Mouse (Mus musculus) bone marrow, adult 2 months (tissue): Measurements from ENCODE around the gene Ankrd37. TPM values are rescaled to one million over a fixed set of nuclear protein-coding genes. Genes with fewer than 3 reads are reported as not detected.

ENCODE experiments used
- H3K27ac ChIP-seq: fragments of 200-500 bp; 2 replicates; pipeline ENCODE4 v1.5.1; 2012; ENCODE audit warnings: low read depth, mild to moderate bottlenecking, control low read depth, inconsistent platforms, low read length; ENCODE audit not compliant: control insufficient read depth, poor library complexity, insufficient read depth
- H3K4me1 ChIP-seq: fragments of 200-500 bp; 2 replicates; pipeline ENCODE4 v1.6.1; 2011; ENCODE audit warnings: low read length; ENCODE audit not compliant: control insufficient read depth, insufficient read depth
- H3K4me3 ChIP-seq: fragments of 200-500 bp; replicated peaks from 2 replicates; pipeline ENCODE3; 2011; ENCODE audit warnings: mild to moderate bottlenecking, low read depth, low read length, control low read depth; ENCODE audit not compliant: control insufficient read depth
- CTCF ChIP-seq: fragments of 200-500 bp; IDR thresholded peaks from 2 replicates; pipeline ENCODE4 v1.5.1; 2011; ENCODE audit warnings: low read length, control low read depth; ENCODE audit not compliant: control insufficient read depth, insufficient read depth
- POLR2A ChIP-seq: fragments of 200-500 bp; IDR thresholded peaks from 2 replicates; pipeline ENCODE4 v1.6.1; 2011; ENCODE audit warnings: low read depth, mild to moderate bottlenecking, control low read depth, low read length, borderline replicate concordance; ENCODE audit not compliant: control insufficient read depth
- WGBS: fragments of 180-500 bp; shearing (Covaris S2); methylation state at CpG from one replicate; pipeline ENCODE4 v1.1.7; 2018; 5-methylcytosine and 5-hydroxymethylcytosine counted together
- polyA plus RNA-seq: library from polyadenylated mRNA; stranded (reverse); fragments of >200 nt; gene quantifications from 2 replicates; pipeline ENCODE4 v1.2.4, GENCODE M21; 2011; ENCODE audit warnings: low replicate concordance; ENCODE audit not compliant: missing spikeins, insufficient read depth, insufficient read length

Ankrd37 gene
- polyA plus RNA-seq, 1 experiment, result 9.0 TPM

GRCm38 (mm10) chr8:45988189-45988588 is 17.3 kb downstream of the Ankrd37 start:
- TF ChIP-seq POLR2A (no peak), CTCF (no peak)
- 58% methylated on average over 2 of the region's 2 CpGs for WGBS
- Histone ChIP-seq H3K4me1 (no peaks in the 10 kb centered on the region), H3K27ac (no peak overlapping the region), H3K4me3 (no peak overlapping the region)

GRCm38 (mm10) chr8:45986665-45987064 is 18.8 kb downstream of the Ankrd37 start:
- TF ChIP-seq POLR2A, result no peak
- no peak for TF ChIP-seq CTCF
- Histone ChIP-seq H3K4me1 (no peaks in the 10 kb centered on the region), H3K4me3 (no peak overlapping the region), H3K27ac (no peak overlapping the region)
- 61% methylated on average over 3 of the region's 3 CpGs for WGBS

DNA sequence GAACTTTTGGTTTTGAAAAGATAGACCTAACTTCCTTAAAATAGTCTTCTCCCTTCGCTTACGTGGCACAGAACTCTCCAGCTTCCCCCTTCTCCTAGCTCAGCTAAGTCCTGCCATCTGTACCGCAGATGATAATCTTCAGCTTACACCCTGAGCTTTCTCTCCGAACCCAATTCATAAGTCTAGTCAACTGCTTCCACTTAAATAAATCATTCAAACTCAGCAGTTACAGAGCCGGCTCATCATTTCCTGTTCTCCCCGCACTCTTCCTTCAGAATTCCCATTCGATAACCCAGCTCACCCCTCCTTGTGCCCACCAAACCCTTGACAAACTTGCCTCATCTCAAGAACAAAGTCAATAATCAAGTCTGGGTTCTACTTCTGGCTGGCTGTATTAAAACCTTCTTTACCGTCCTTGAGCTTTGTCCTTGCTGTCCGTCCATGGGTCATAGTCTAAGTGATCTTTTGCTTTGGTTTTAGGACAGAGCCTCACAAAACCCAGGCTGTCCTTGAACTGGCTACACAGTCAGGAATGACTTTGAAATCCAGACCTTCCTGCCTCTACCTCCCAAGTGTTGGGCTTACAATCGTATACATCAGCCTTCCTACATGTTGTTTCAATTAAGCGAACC is 29.6 kb downstream of the Ankrd37 start:
- 26% methylated on average over 11 of the region's 11 CpGs for WGBS
- TF ChIP-seq POLR2A (no peak), CTCF (no peak)
- H3K4me1 ChIP-seq, result no peaks in the 10 kb centered on the region
- peak overlapping the region; percentile 34; the same call in 1 of the 2 replicates for H3K27ac ChIP-seq
- H3K4me3 ChIP-seq, result peak overlapping the region; percentile 79

DNA sequence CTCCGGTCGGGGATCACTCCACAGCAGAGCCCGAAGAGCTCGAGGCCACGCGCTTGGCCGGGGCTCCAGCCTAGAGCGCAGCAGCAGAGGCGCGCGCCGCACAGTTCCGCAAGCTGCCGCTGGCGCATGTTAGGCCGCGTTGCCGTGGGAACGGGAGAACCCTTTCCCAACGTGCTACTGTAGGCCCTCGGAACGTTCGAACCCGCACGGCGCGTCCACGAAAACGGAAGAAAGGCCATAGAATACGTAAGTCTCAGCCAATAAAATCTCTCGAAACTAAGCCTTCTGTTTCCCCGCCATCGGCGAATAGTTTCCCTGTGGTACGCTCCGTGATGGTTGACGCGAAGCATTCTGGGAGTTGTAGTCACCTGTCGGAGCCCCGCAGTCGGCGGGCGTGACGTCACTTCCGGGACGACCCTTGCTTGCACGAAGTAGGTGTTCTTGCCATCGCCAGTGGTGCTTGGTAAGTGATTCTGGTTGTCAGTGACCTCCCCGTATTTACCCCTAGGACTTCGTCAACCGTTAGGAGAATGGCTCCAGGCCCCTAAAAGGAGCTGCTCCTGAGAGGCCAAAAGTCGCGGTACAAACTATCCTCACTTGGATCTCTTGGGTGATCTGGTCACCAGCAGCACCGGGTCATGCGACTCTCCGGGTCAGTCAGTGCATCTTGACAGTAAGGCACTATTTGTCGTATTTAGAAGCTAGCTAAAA is 30.2 kb downstream of the Ankrd37 start, which contains the start of the genes 1700029J07Rik and Ufsp2:
1700029J07Rik (minus strand) TSS at position 127 of the 711 bp plus-strand sequence.
Ufsp2 (plus strand) TSS at position 403 of the 711 bp plus-strand sequence.
- WGBS, result under 1% methylated on average over 57 of the region's 57 CpGs
- Histone ChIP-seq H3K4me1 (no peaks in the 10 kb centered on the region), H3K4me3 (peak within 1 kb of the TSS; percentile 79), H3K27ac (peak within 1 kb of the TSS; percentile 34)
- TF ChIP-seq POLR2A (peak; percentile 55; the same call in 1 of the 2 replicates), CTCF (peak; percentile 49)

DNA sequence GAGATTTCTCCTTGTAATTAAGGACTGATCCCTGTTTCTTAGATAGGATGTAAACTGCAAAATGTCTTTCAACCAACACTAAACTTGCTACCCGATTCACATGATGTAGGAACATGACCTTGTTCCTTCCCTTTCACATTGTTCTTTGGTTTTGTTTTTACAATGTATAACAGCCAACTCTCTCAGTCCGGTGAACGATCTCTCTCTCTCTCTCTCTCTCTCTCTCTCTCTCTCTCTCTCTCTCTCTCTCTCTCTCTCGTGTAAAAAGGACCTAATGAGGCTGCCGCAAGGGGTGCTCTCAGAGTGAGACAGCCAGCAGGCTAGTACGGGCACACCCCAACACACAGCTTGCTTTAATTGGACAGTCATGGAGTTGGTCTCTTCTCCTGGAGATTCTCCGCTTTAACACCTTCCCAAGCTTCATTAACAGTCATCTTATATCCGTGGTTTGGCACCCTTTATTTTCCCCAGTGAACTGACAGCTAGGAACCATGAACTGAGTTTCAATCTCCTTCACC is 31.5 kb downstream of the Ankrd37 start:
- TF ChIP-seq CTCF (no peak), POLR2A (no peak)
- Histone ChIP-seq H3K27ac (no peak overlapping the region), H3K4me3 (no peak overlapping the region), H3K4me1 (no peaks in the 10 kb centered on the region)
- WGBS, result 80% methylated on average over 8 of the region's 8 CpGs

GRCm38 (mm10) chr8:45970894-45971293 is 34.6 kb downstream of the Ankrd37 start:
- H3K27ac ChIP-seq, result no peak overlapping the region
- WGBS, result 90% methylated on average over 12 of the region's 12 CpGs
- H3K4me1 ChIP-seq, result no peaks in the 10 kb centered on the region
- TF ChIP-seq CTCF (peak; percentile 50; the same call in 1 of the 2 replicates), POLR2A (no peak)
- H3K4me3 ChIP-seq, result no peak overlapping the region

- Histone ChIP-seq H3K4me3 (no peak overlapping the region), H3K4me1 (no peaks in the 10 kb centered on the region), H3K27ac (no peak overlapping the region)
- no peak for TF ChIP-seq CTCF
- TF ChIP-seq POLR2A, result no peak
- 65% methylated on average over 2 of the region's 2 CpGs for WGBS
Observed at GRCm38 (mm10) chr8:45950622-45951021, 54.9 kb downstream of the Ankrd37 start.

Other genes with a start within 250 kb of the Ankrd37 start
- gene Pdlim3, start 120.2 kb downstream of the Ankrd37 start, polyA plus RNA-seq, result 3.0 TPM in 1 of 2 replicates, not detected in the other
- gene Ccdc110, start 71.1 kb downstream of the Ankrd37 start, polyA plus RNA-seq, result not detected in 2 replicates
- gene 1700029J07Rik, start 30.5 kb downstream of the Ankrd37 start, polyA plus RNA-seq, result 0.54 and 3.3 TPM in 2 replicates
- 12.7 and 23.3 TPM in 2 replicates for gene Ufsp2, start 30.2 kb downstream of the Ankrd37 start, polyA plus RNA-seq
- gene Lrp2bp, start 6.4 kb downstream of the Ankrd37 start, polyA plus RNA-seq, result not detected in 2 replicates
- 5.1 and 5.8 TPM in 2 replicates for gene Cfap97, start 146.1 kb upstream of the Ankrd37 start, polyA plus RNA-seq
- gene Snx25, start 146.5 kb upstream of the Ankrd37 start, polyA plus RNA-seq, result 4.9 and 12.5 TPM in 2 replicates
- 13.8 and 43.4 TPM in 2 replicates for gene Slc25a4, start 205.6 kb upstream of the Ankrd37 start, polyA plus RNA-seq